Mouse (Mus musculus) lung, postnatal 0 days (tissue): ENCODE measurements at regions not wholly inside any gene's neighbourhood (a gene's known extent, or its start where the extent isn't known, plus 50 kb on each side); places are given as distances from the start of the nearest gene placed in this dataset.

Experiments used
- CTCF ChIP-seq: IDR thresholded peaks from 2 replicates; pipeline ENCODE4 v1.5.1; 2016; ENCODE audit warnings: antibody characterized with exemption, mild to moderate bottlenecking
- EP300 ChIP-seq: IDR thresholded peaks from 2 replicates; pipeline ENCODE4 v1.6.1; 2016; ENCODE audit warnings: antibody characterized with exemption, mild to moderate bottlenecking, control low read depth

GRCm38 (mm10) chr9:46478611-46479010 lies 158.8 kb upstream of the 4931429L15Rik start:
- TF ChIP-seq CTCF (no peak), EP300 (no peak)
